Mouse (Mus musculus): Measurements from ENCODE around the gene Zfp157. TPM values are rescaled to one million over a fixed set of nuclear protein-coding genes. Genes with fewer than 3 reads are reported as not detected.
"Not testable (repeated sequence)": the region's sequence is repeated elsewhere in the genome, so short reads cannot be mapped to it uniquely, and the experiment has no call there.

Gene Zfp157
- 10 to 100 TPM; 18.6 to 28.1 TPM for total RNA-seq (2021)

DNA sequence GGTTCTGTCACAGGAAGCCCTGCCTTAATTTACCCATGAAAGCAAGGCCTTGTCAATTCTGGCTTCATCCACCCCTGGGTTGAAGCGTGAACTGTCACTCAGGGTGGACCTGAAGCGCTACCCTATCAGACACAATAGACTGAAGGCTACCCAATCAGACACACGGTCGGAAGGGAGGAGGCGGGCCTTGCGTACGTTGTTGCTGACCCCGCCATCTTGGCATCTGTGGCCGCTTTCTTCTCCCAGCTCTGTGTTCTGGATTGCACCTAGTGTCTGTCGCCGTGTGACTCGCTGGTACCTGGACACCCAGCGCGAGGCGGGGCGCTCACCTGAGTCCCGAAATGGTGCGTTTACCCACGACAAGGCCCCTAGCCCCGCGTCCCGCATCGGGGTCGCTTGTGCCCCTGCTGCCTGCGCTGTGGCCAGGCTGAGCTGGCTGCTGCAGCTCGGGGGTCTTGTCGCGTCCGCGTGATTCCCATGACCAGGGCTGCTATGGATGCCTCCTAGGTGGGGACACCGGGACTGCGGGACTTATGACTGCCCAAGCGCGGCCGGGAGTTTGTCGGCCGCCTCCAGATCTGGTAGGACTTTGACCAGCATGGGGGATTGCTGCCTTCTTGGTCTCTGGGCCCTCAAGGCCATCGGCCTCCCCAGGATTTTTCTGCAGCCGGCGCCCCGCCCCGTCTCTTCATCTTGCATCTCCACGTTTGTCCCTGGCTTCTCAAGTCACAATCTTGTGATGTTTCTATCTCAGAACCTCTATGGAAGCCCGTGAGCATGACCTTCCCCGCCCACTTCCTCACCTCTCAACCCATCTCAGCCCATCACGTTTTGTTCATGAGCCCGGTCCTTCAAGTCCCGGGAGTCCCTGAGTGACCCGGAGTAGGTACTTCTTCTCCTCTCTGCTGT lies at the start of gene Zfp157:
TSS of gene Zfp157 (plus strand) at position 183 of the 909 bp plus-strand sequence.
- intact Hi-C loops (cut with DNase I), result loop anchor here (5.0 kb wide), 2 partner anchors 179 to 181 kb away; partner anchors contain the start of genes A430033K04Rik and BC037034
- DNase-seq (ENCODE audit: low spot score in 2 of 2), result peak; percentile 90 to 92

DNA sequence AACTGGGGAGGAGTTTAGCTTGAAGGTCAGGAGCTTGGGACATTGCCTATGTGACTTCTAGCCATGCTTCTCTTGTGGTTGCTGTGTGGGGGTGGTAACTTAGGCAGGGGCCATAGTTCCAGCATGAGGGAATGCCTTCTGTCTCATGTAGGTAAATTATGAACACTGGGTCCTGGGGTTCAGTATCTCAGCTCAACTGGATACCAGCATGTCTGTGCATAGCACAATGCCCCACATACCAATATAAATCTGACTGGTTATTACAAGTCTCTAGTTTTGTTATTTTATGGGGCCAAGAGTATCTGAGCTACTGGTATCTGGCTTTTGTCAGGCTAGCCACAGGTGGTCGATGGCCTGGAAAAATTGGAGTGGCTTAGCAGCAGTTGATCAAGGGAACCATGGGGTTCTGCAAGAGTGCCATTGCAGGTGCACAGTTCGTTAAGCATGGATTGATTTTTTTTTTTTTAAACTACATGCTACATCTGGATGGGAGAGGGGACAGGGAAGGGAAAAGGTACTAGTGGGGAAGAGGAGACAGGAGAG lies 43.4 kb upstream of the Zfp157 start:
- no peak for DNase-seq (ENCODE audit: low spot score in 2 of 2)
- intact Hi-C loops (cut with DNase I), result no loop called here

DNA sequence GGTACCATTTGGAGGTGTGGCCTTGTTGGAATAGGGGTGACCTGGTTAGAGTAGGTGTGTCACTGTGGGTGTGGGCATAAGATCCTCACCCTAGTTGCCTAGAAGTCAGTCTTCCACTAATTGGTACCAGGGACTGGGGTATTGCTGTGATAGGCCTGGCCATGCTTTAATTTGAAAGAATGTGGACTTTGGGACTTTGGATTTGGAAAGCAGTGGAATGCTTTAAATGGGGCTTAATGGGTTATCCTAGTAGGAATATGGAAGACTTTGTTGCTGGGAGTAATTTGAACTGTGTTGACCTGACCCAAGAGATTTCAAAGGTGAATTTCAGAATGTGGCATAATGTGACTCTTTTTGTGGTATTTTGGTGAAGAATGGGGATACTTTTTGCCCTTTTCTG lies 40.8 kb upstream of the Zfp157 start:
- intact Hi-C loops (cut with DNase I), result not testable (repeated sequence)

DNA sequence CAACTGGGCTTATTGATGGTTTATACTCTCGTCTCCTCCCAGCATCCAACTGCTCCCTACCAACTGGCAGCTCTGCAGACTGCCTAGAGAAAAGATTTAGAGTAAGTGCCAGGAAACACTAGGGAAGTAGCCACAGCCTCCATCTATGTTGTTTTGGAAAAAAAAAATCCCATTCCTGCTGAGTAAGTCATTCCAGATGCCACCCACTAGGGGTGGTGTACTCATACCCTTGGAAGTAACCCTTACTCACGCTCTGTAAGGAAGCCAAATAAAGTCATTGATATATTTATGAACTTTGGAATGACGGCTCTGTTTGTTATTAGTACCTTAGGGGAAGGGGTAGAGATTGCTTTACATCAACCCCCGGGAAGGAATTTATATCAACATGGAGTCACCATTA lies 17.1 kb downstream of the Zfp157 start:
- DNase-seq (ENCODE audit: low spot score in 2 of 2), result no peak
- intact Hi-C loops (cut with DNase I), result no loop called here

More for the DNA sequence above, 40.8 kb upstream of the Zfp157 start:
- not testable (repeated sequence) for DNase-seq (ENCODE audit: low spot score in 2 of 2)

GRCm38 (mm10) chr5:138459107-138459506 lies 17.8 kb downstream of the Zfp157 start:
- no peak for DNase-seq (ENCODE audit: low spot score in 2 of 2)
- intact Hi-C loops (cut with DNase I), result no loop called here

- intact Hi-C loops (cut with DNase I), result no loop called here
- DNase-seq (ENCODE audit: low spot score in 2 of 2), result no peak
Observed at GRCm38 (mm10) chr5:138473601-138474000, 32.3 kb downstream of the Zfp157 start.

- DNase-seq (ENCODE audit: low spot score in 2 of 2); intact Hi-C loops (cut with DNase I): not testable (repeated sequence)
Observed at GRCm38 (mm10) chr5:138504548-138504947, 63.3 kb downstream of the Zfp157 start.

Other genes with a start within 250 kb of the Zfp157 start
- gene Mblac1, start 247.2 kb upstream of the Zfp157 start, total RNA-seq (2021), result 10 to 100 TPM in 1 of 2 experiments, 1 to 10 TPM in 1; 8.7 to 11.6 TPM
- gene Nxpe5, start 215.6 kb upstream of the Zfp157 start, total RNA-seq (2021), result not detected
- gene Lamtor4, start 186.0 kb upstream of the Zfp157 start, total RNA-seq (2021), result 10 to 100 TPM; 53.4 to 54.3 TPM
- gene BC037034, start 177.4 kb upstream of the Zfp157 start, total RNA-seq (2021), result 10 to 100 TPM; 59.2 to 68.2 TPM
- 1 to 10 TPM; 2.3 to 3.2 TPM for gene Gal3st4, start 168.6 kb upstream of the Zfp157 start, total RNA-seq (2021)
- not detected for gene Gm43720, start 161.5 kb upstream of the Zfp157 start, total RNA-seq (2021)
- 1 to 10 TPM; 1.5 to 2.6 TPM for gene Gpc2, start 161.5 kb upstream of the Zfp157 start, total RNA-seq (2021)
- gene Stag3, start 161.2 kb upstream of the Zfp157 start, total RNA-seq (2021), result under 1 TPM; 0.62 to 0.77 TPM
- not detected for gene Pvrig, start 99.5 kb upstream of the Zfp157 start, total RNA-seq (2021)
- gene 1700123K08Rik, start 123.2 kb downstream of the Zfp157 start, total RNA-seq (2021), result not detected
- 10 to 100 TPM; 26.9 to 31.3 TPM for gene Zfp68, start 178.3 kb downstream of the Zfp157 start, total RNA-seq (2021)
- 10 to 100 TPM; 11.3 to 16.4 TPM for gene A430033K04Rik, start 181.4 kb downstream of the Zfp157 start, total RNA-seq (2021)

Data from left cerebral cortex, postnatal 36 days (tissue).